Comparison of ENCODE assay signal across 2 mouse cellular contexts in the genomic region with DNA sequence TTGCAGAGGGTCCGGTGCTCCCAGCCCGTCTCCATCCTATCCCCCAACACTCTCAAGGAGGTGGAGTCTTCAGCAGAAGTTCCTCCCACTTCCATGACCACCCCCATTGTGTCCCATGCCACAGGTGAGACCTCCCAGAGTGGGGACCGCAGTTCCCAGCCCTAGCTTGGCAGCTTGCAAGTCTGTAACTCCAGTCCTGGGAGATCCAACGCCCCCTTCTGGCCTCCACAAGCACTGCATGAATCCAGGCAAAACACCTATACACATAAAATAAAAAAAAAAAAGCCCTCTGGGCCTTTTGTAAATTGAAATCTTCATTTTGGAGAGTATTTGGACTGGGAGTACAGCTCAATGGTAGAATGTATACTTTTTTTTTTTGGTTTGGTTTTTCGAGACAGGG.
TF ChIP-seq lines count a peak whose summit lies in the region.

No protein-coding gene starts in this region.

TF ChIP-seq in CH12.LX, 34 proteins besides CTCF, POLR2A, EP300 and RAD21 (continued from another document):
- TF ChIP-seq MEF2A (IDR thresholded peaks at IDR 0.05; ENCODE audit: borderline replicate concordance, low read depth, low read length) (no peak), IRF4 (IDR thresholded peaks at IDR 0.05; ENCODE audit: low read depth, low read length) (no peak), GABPA (IDR thresholded peaks at IDR 0.05; ENCODE audit: insufficient replicate concordance, low read depth, low read length) (no peak), KAT2A (IDR thresholded peaks at IDR 0.05; ENCODE audit: insufficient replicate concordance, low read length) (no peak), TCF12 (IDR thresholded peaks at IDR 0.05; ENCODE audit: low read depth, low read length) (no peak), JUND (conservative IDR thresholded peaks at IDR 0.05; ENCODE audit: low read depth, low read length) (no peak), HCFC1 (IDR thresholded peaks at IDR 0.05; ENCODE audit: low read depth, low read length) (no peak), MAX (IDR thresholded peaks at IDR 0.05; ENCODE audit: low read length) (no peak), ETS1 (conservative IDR thresholded peaks at IDR 0.05; ENCODE audit: low read depth, low read length) (no peak)
TF ChIP-seq in CH12.LX: peak in this region for 0.

TF ChIP-seq in MEL, 35 proteins besides CTCF, POLR2A, EP300 and RAD21 (continued from another document):
- no peak for TF ChIP-seq GATA1 (IDR thresholded peaks at IDR 0.05; ENCODE audit: low read depth, low read length)
